Mouse (Mus musculus) embryonic fibroblast, embryonic 13.5 days (primary cell): ENCODE data around the gene Metrnl.

Experiments used
- CTCF ChIP-seq: IDR thresholded peaks from 2 replicates; pipeline ENCODE4 v1.5.1; 2011; ENCODE audit warnings: mild to moderate bottlenecking, control low read depth, low read length, moderate library complexity, borderline replicate concordance; ENCODE audit not compliant: insufficient read depth
- POLR2A ChIP-seq: IDR thresholded peaks from 2 replicates; pipeline ENCODE4 v1.6.1; 2011; ENCODE audit warnings: low read depth, mild to moderate bottlenecking, control low read depth, low read length, moderate library complexity

GRCm38 (mm10) chr11:121688024-121688423 is 13.3 kb upstream of the Metrnl start:
- TF ChIP-seq POLR2A (no peak), CTCF (no peak)
